Mouse (Mus musculus) lung, embryonic 14.5 days (tissue): ENCODE measurements around the gene Tbc1d9b. TPM values are rescaled to one million over a fixed set of nuclear protein-coding genes. Genes with fewer than 3 reads are reported as not detected.

Source experiments
- ATAC-seq: fragments of 200-750 bp; cut with Nextera tagmentation; 2 replicates; pipeline ENCODE4 v1.8.0; 2017; ENCODE audit warnings: mild to moderate bottlenecking, moderate TSS enrichment, moderate library complexity; ENCODE audit not compliant: insufficient read depth
- DNase-seq: peaks from one replicate; pipeline ENCODE4 v3.0.0-alpha.2; 2015
- H3K27ac ChIP-seq: fragments of 300-500 bp; sonication (generic); 2 replicates; pipeline ENCODE4 v1.5.1; 2014; ENCODE audit warnings: low read depth, mild to moderate bottlenecking, moderate library complexity
- H3K27me3 ChIP-seq: fragments of 300-500 bp; sonication (generic); 2 replicates; pipeline ENCODE4 v1.6.1; 2014; ENCODE audit warnings: low read length, control low read depth; ENCODE audit not compliant: insufficient read depth
- H3K36me3 ChIP-seq: fragments of 300-500 bp; sonication (generic); 2 replicates; pipeline ENCODE4 v1.6.1; 2014; ENCODE audit warnings: control low read depth; ENCODE audit not compliant: insufficient read depth
- H3K4me1 ChIP-seq: fragments of 300-500 bp; sonication (generic); 2 replicates; pipeline ENCODE4 v1.6.1; 2014; ENCODE audit warnings: antibody characterized with exemption, control low read depth; ENCODE audit not compliant: insufficient read depth
- H3K4me2 ChIP-seq: fragments of 300-500 bp; sonication (generic); 2 replicates; pipeline ENCODE4 v1.6.1; 2014; ENCODE audit warnings: mild to moderate bottlenecking
- H3K4me3 ChIP-seq: fragments of 300-500 bp; sonication (generic); 2 replicates; pipeline ENCODE4 v1.5.1; 2014; ENCODE audit warnings: low read depth, low read length
- H3K9ac ChIP-seq: fragments of 300-500 bp; sonication (generic); 2 replicates; pipeline ENCODE4 v1.6.1; 2014
- H3K9me3 ChIP-seq: fragments of 300-500 bp; sonication (generic); 2 replicates; pipeline ENCODE4 v1.6.1; 2016; ENCODE audit warnings: low read depth, low read length, control low read depth
- CTCF ChIP-seq: IDR thresholded peaks from 2 replicates; pipeline ENCODE4 v1.5.1; 2016; ENCODE audit warnings: antibody characterized with exemption, low read depth
- WGBS: fragments of 180-500 bp; shearing (Covaris S2); extraction: QIAGEN DNeasy Blood & Tissue Kit; methylation state at CpG from one replicate; pipeline ENCODE4 v1.1.7; 2014; 5-methylcytosine and 5-hydroxymethylcytosine counted together
- polyA plus RNA-seq: library from polyadenylated mRNA; unstranded; fragments of >200 nt; fragmentation: Nextera tagmentation; extraction: Ambion mirVana; gene quantifications from 2 replicates; pipeline ENCODE4 v1.2.1, GENCODE M21; 2014

Tbc1d9b gene
- polyA plus RNA-seq, 1 experiment from 2014 or later = 45.3 TPM

DNA sequence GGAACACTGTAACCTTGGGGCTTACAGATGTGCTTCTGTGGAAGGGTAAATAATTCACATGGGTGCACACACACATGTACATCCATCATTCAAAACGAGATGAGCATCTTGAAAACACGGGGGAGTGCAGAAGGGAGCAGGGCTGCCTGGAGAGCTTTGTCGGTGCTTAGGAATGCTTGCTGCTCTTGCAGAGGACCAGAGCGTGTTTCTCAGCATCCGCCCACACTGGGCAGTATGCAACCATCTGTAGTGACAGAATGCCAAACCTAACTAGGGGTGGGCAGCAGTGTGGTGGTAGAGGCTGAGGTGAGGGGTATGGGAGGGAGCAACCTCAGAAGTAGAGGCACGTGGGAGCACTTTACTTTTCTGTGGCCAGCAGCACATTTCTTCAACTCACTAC lies 45.9 kb downstream of the Tbc1d9b start:
- H3K4me3 ChIP-seq = no peak overlapping the region
- no peak overlapping the region for H3K9ac ChIP-seq
- no peak for ATAC-seq
- WGBS = 66% methylated on average over 6 of the region's 6 CpGs
- H3K27me3 ChIP-seq = no peaks in the 10 kb centered on the region
- no peak overlapping the region for H3K27ac ChIP-seq
- DNase-seq = no peak
- TF ChIP-seq CTCF = no peak
- H3K36me3 ChIP-seq = peaks cover 13% of the 10 kb centered on the region; the same call in 1 of the 2 replicates
- H3K4me1 ChIP-seq = 0 out of 2 replicates have a peak, but pooled peaks cover 5% of the 10 kb centered on the region
- no peak overlapping the region for H3K4me2 ChIP-seq
- no peaks in the 10 kb centered on the region for H3K9me3 ChIP-seq

DNA sequence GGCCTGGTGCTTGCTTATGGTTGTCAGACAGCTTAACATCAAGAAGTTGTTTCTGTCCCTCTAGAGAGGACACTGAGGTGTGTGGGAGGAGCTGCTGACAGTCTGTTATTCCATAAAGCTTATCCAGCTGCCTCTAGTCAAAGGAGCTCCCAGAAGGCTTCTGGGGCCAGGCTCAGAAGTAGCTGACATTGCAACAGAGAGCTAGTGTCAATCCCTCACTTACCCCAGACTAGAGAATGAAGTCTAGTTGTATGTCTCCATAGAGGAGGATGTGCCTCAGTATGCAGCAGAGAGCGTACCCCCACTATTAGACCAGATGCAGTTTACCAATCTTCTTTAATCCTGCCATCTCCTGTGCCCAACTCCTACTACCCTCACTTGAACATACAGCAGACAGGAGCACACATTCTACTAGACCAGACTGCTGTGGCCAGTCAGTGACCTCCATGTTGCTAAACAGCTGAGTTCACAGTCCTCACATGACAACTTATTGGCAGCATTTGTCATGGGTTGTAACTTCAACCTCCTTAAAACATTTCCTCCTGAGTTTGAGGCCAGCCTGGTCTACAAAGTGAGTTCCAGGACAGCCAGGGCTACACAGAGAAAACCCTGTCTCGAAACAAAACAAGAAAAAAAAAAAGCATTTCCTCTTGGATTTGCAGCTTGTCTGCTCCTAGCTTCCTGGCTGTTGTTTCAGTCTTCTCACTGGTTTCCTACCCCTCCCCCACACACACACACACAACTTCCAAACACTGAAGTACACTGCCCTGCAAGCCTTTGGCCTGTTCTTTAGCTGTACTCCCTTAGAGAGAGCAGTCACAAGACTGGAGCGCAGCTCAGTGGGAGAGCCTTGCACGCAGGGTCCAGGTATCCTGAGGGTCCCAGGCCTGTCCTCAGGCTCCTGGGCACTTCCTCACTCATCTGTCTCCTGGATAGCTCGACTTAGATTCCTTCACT lies 47.6 kb downstream of the Tbc1d9b start:
- Histone ChIP-seq H3K9me3 (no peaks in the 10 kb centered on the region), H3K9ac (no peak overlapping the region; the same call in 1 of the 2 replicates), H3K4me1 (0 out of 2 replicates have a peak, but pooled peaks cover 5% of the 10 kb centered on the region), H3K4me3 (no peak overlapping the region), H3K27ac (no peak overlapping the region), H3K27me3 (no peaks in the 10 kb centered on the region), H3K4me2 (no peak overlapping the region), H3K36me3 (peaks cover 13% of the 10 kb centered on the region; the same call in 1 of the 2 replicates)
- WGBS = 70% methylated on average over 5 of the region's 5 CpGs
- TF ChIP-seq CTCF = no peak
- no peak for ATAC-seq
- DNase-seq = no peak

DNA sequence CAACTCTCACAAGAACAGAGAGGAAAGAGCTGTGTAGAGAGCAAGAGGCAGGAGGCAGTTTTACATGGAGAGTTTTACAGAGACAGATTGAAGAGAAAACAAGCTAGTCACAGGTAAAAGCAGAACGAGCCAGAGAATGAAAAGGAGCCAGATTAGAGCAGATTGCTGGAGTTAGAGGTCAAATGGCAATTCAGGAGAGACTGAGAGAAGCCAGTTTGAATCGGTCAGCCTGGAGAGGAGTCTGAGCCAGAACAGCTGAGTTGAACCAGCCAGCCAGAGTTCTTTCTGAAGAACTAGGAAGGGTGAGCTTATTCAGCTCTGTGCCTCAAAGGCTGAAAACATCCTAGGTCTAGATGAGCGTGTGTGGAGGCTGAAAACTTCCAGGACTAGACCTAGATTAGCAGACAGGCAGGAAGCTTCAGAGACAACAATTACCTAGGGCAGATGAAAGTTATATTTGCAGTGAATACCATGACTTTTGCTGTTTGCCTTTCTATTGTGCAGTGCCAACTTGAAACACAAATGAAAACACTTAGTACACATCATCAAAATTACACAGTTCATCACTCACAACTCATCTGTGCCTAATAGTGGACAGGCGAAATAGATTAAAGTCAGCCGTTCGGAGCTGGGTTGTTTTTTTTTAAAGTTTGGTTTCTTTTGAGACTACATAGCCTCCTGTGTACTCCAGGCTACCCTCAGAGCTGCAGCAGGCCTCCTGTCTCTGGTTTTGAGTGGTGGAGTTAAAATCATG lies 49.5 kb downstream of the Tbc1d9b start:
- Histone ChIP-seq H3K9ac (no peak overlapping the region), H3K4me1 (0 out of 2 replicates have a peak, but pooled peaks cover under 1% of the 10 kb centered on the region), H3K9me3 (no peaks in the 10 kb centered on the region), H3K4me2 (no peak overlapping the region), H3K27me3 (no peaks in the 10 kb centered on the region), H3K36me3 (peaks cover 13% of the 10 kb centered on the region; the same call in 1 of the 2 replicates), H3K4me3 (no peak overlapping the region), H3K27ac (no peak overlapping the region)
- TF ChIP-seq CTCF = no peak
- ATAC-seq (no peak), DNase-seq (no peak)
- 62% methylated on average over 6 of the region's 6 CpGs for WGBS

DNA sequence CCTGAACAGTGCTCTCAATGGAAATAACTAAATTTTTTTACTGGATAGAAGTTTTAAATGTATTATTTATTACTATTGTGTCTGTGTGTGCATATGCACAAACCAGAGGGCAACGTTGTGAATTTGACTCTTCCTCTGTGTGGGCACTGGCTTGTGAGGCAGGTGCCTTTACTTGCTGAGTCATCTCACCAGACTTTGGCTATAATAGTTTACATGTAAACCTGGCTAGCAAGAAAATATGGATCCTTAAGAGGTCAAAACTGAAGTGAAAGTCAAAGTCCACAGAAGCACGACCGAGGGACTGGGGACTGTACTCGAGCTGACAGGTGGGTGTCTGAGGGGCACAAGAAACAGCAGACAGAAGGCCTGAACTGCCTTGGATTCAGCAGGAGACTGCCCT lies 51.5 kb downstream of the Tbc1d9b start:
- Histone ChIP-seq H3K27ac (no peak overlapping the region), H3K9me3 (no peaks in the 10 kb centered on the region), H3K9ac (no peak overlapping the region), H3K4me1 (no peaks in the 10 kb centered on the region), H3K27me3 (no peaks in the 10 kb centered on the region), H3K4me2 (no peak overlapping the region), H3K36me3 (0 out of 2 replicates have a peak, but pooled peaks cover 9% of the 10 kb centered on the region), H3K4me3 (no peak overlapping the region)
- ATAC-seq (no peak), DNase-seq (no peak)
- no peak for TF ChIP-seq CTCF
- 78% methylated on average over 4 of the region's 4 CpGs for WGBS

DNA sequence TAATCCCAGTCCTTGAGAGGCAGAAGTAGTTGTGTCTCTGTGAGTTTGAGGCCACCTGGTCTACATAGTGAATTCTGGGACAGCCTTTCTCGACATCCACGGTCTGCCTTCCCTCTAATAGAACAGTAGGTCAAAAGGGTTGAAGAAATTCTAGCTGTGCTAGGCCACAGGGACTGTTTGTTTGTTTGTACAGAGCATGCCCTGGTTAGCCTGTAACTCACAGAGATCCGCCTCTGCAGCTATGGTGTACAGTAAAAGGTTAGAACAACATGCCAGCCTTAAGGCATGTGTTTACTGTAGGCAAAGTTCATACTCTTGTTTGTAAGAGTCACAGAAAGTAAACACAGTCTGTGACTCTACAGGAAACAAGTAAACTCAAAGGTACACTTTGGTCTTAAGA lies 53.6 kb downstream of the Tbc1d9b start:
- Histone ChIP-seq H3K4me2 (no peak overlapping the region), H3K9ac (no peak overlapping the region), H3K27ac (no peak overlapping the region), H3K4me3 (no peak overlapping the region), H3K4me1 (no peaks in the 10 kb centered on the region), H3K27me3 (no peaks in the 10 kb centered on the region), H3K9me3 (no peaks in the 10 kb centered on the region), H3K36me3 (no peaks in the 10 kb centered on the region)
- WGBS = 57% methylated on average over 3 of the region's 3 CpGs
- TF ChIP-seq CTCF = no peak
- DNase-seq (no peak), ATAC-seq (no peak)

DNA sequence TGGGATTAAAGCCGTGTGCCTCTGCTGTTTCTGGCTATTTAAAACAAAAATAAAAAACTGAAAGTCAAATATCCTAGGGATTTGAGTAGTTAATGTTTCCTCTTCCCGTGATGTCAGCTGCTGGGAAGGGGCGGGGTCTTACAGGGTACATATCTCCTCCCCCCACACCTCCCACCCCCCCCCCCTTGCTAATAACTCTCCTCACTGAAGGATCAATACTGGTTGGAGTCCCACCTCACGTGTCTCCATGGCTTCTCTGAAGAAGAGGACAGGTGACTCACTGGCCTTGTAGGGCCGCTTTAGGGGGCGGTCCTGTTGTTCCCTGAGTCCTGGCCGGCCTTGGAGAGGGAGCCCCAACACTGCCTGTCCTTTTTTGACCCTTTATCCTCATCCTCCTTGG lies 57.5 kb downstream of the Tbc1d9b start:
- H3K9me3 ChIP-seq = no peaks in the 10 kb centered on the region
- H3K27ac ChIP-seq = no peak overlapping the region
- ATAC-seq (no peak), DNase-seq (no peak)
- no peak overlapping the region for H3K4me2 ChIP-seq
- no peaks in the 10 kb centered on the region for H3K36me3 ChIP-seq
- TF ChIP-seq CTCF = no peak
- no peak overlapping the region for H3K9ac ChIP-seq
- no peaks in the 10 kb centered on the region for H3K4me1 ChIP-seq
- WGBS = 71% methylated on average over 7 of the region's 7 CpGs
- no peak overlapping the region for H3K4me3 ChIP-seq
- no peaks in the 10 kb centered on the region for H3K27me3 ChIP-seq

DNA sequence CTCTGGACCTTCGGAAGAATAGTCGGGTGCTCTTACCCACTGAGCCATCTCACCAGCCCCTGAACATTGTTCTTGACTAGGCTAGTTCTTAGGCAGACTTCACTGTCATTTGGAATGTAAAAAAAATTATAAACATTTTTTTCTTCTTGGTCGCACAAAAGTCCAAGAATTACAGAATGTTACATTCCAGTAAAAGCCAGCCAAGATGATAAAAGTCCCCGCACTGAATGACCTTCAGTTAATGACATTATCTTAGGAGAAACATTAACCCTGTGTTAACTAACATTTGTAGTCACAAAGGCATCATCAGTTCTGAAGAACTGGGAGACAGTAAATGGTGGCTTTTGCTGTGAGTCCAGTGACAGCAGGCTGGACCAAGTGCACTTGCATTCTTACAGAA lies 59.2 kb downstream of the Tbc1d9b start:
- DNase-seq (no peak), ATAC-seq (no peak)
- no peaks in the 10 kb centered on the region for H3K36me3 ChIP-seq
- no peak overlapping the region for H3K4me3 ChIP-seq
- WGBS = 59% methylated on average over 4 of the region's 4 CpGs
- no peak overlapping the region for H3K4me2 ChIP-seq
- no peak for TF ChIP-seq CTCF
- H3K27me3 ChIP-seq = no peaks in the 10 kb centered on the region
- no peak overlapping the region for H3K9ac ChIP-seq
- no peaks in the 10 kb centered on the region for H3K4me1 ChIP-seq
- no peak overlapping the region for H3K27ac ChIP-seq
- H3K9me3 ChIP-seq = no peaks in the 10 kb centered on the region
